Mouse (Mus musculus): ENCODE results near the gene Dock8. TPM values are rescaled to one million over a fixed set of nuclear protein-coding genes. Genes with fewer than 3 reads are reported as not detected.

Dock8 gene
- polyA plus RNA-seq (2015; fragmentation: Nextera tagmentation; extraction: Ambion mirVana): 8.5 and 8.8 TPM in 2 replicates

DNA sequence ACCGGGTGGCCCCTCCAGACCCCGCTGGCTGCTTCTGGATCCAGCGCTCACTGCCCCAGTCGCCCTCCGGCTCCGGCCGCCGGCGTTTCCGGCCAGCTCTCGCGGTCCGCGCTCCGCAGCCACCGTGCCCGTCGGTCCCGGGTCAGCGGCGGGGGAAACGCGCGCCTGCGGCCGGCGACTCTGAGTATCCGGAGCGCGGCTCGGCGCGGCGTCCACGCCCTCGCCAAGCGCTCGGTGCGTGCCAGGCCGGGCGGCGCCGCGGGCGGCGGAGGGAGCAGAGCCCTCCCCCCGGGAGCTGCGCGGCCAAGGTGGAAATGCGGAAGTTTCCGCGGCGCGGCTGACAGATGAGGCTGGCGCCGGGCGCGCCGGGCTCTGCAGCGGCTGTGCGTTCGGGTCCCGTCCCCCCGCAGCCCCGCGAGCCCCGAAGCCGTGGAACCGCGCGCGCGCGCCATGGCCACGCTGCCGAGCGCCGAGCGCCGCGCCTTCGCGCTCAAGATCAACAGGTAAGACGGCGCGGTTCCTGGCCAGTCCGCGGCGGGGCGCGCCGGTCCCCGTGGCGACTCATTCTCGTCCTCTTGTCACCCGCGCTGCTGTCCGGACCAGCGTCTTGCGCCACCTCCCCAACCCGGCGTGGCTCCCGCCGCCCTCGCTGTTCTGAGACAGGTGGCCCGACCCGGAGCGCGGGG, at the start of gene Dock8:
TSS of gene Dock8 (plus strand) at position 334 of the 686 bp plus-strand sequence.
- peak within 1 kb of the TSS; percentile 91 for H3K4me2 ChIP-seq
- H3K27ac ChIP-seq (replicated peaks): peak within 1 kb of the TSS; percentile 71
- under 1% methylated on average over 108 of the region's 109 CpGs for WGBS (ENCODE audit: insufficient replicate concordance)
- peak; percentile 91 for ATAC-seq (ENCODE audit: insufficient read depth)
- H3K4me3 ChIP-seq (replicated peaks): peak within 1 kb of the TSS; percentile 74
- H3K4me1 ChIP-seq (replicated peaks): peaks cover 54% of the 10 kb centered on the region
- no peaks in the 10 kb centered on the region for H3K36me3 ChIP-seq (replicated peaks)
- no peaks in the 10 kb centered on the region for H3K9me3 ChIP-seq (replicated peaks)
- H3K9ac ChIP-seq: peak within 1 kb of the TSS; percentile 69
- H3K27me3 ChIP-seq: peaks cover 24% of the 10 kb centered on the region

- Histone ChIP-seq H3K9ac (no peak overlapping the region), H3K27me3 (no peaks in the 10 kb centered on the region), H3K9me3 (replicated peaks) (no peaks in the 10 kb centered on the region), H3K27ac (replicated peaks) (no peak overlapping the region), H3K4me2 (no peak overlapping the region), H3K36me3 (replicated peaks) (peaks cover 19% of the 10 kb centered on the region), H3K4me3 (replicated peaks) (no peak overlapping the region), H3K4me1 (replicated peaks) (peaks cover 13% of the 10 kb centered on the region)
- 28% methylated on average over 3 of the region's 3 CpGs for WGBS (ENCODE audit: insufficient replicate concordance)
- ATAC-seq (ENCODE audit: insufficient read depth): no peak
Measured at GRCm38 (mm10) chr19:24958531-24958930, 40.8 kb upstream of the Dock8 start.

DNA sequence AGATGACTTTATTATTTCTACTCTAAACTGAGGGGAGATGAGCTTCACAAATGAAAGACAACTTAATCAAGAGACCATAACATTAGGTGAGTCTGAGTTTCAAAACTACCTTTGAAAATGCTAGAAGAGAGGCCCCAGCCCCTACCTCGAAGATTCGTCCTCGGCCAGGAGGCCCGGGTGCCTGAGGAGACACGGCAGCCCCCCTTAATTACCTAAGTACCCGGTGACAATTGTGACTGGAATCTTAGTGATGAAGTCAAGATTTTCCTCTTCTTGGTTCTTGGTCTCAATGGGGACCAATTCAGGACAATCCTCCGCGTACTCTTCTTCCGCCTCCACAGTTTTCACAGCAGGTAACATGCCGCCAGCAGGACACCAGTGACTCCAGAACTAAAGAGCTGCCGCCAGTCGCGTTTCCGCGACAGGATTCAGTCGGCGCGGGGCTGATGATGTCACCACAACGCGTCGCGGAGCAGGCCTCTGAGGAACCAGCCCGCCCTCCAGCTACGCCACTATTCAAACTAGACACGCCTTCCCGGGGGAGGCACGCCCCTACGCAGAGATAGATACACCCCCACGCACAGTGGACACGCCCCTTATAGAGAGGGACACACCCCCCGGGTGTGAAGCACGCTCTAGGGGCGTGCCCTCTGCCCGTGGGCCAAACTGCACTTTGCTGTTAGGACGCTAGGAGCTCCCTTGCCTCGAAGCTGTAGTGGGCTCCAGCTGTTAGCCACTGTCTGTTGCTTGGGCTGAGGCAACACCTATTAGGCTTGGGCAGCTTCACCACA, 38.0 kb upstream of the Dock8 start, which contains the start of gene Cbwd1:
TSS of gene Cbwd1 (minus strand) at position 439 of the 791 bp plus-strand sequence.
- 0% methylated on average over 36 of the region's 36 CpGs for WGBS (ENCODE audit: insufficient replicate concordance)
- peak; percentile 99 for ATAC-seq (ENCODE audit: insufficient read depth)
- peaks cover under 1% of the 10 kb centered on the region; the same call in 1 of the 2 replicates for H3K36me3 ChIP-seq (replicated peaks)
- H3K4me3 ChIP-seq (replicated peaks): peak within 1 kb of the TSS; percentile 78
- H3K27ac ChIP-seq (replicated peaks): peak within 1 kb of the TSS; percentile 66
- H3K4me2 ChIP-seq: peak within 1 kb of the TSS; percentile 76
- H3K9me3 ChIP-seq (replicated peaks): no peaks in the 10 kb centered on the region
- peaks cover 13% of the 10 kb centered on the region for H3K4me1 ChIP-seq (replicated peaks)
- no peaks in the 10 kb centered on the region for H3K27me3 ChIP-seq
- H3K9ac ChIP-seq: peak within 1 kb of the TSS; percentile 80

DNA sequence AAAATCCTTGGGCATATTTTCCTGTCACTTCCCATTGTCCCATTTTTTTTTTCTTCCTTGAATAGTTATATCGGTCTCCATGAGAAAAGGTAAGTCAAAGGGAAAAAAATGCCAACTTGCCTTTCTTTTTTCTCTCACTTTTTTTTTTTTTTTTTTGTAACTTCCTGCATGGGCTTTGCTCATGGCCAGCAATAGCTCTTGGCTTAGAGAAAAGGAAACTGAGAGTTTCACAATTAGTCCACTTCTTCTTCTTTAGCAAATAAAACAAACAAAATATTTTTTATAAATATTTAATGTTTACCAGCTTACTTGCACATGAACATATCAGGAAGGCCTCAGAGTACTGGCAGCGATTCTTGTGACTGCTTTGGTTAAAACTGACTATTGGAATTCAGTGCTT, 33.1 kb upstream of the Dock8 start:
- no peak for ATAC-seq (ENCODE audit: insufficient read depth)
- WGBS (ENCODE audit: insufficient replicate concordance): 39% methylated on average over 2 of the region's 2 CpGs
- H3K9me3 ChIP-seq (replicated peaks): no peaks in the 10 kb centered on the region
- no peak overlapping the region; the same call in 1 of the 2 replicates for H3K27ac ChIP-seq (replicated peaks)
- H3K9ac ChIP-seq: no peak overlapping the region
- H3K27me3 ChIP-seq: no peaks in the 10 kb centered on the region
- H3K4me3 ChIP-seq (replicated peaks): no peak overlapping the region
- H3K36me3 ChIP-seq (replicated peaks): no peaks in the 10 kb centered on the region
- H3K4me1 ChIP-seq (replicated peaks): no peaks in the 10 kb centered on the region
- H3K4me2 ChIP-seq: no peak overlapping the region

DNA sequence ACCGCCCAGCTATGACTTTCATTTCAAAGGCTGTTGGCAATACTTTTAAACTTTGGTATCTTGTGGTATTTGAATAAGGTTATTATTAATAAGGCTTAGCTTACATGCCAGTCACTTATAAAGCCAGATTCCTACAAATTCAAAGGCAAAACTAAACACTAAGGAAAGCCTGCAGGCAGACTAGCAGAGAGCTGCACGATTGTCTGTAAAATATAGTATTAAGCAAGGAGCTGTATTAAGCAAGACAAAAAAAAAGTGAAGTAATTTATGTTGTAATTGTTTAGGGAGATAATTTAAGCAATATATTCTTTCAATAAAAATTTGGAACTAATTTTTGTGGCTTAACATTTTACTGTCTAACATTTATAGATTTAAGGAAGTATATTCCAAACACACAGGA, 32.4 kb upstream of the Dock8 start:
- Histone ChIP-seq H3K4me3 (replicated peaks) (no peak overlapping the region), H3K36me3 (replicated peaks) (no peaks in the 10 kb centered on the region), H3K4me2 (no peak overlapping the region), H3K4me1 (replicated peaks) (no peaks in the 10 kb centered on the region), H3K9me3 (replicated peaks) (no peaks in the 10 kb centered on the region), H3K9ac (no peak overlapping the region), H3K27me3 (no peaks in the 10 kb centered on the region), H3K27ac (replicated peaks) (no peak overlapping the region)
- no peak for ATAC-seq (ENCODE audit: insufficient read depth)
- whole genome bisulfite sequencing (ENCODE audit: insufficient replicate concordance): 51% methylated on average over 2 of the region's 2 CpGs

GRCm38 (mm10) chr19:24971307-24971706, 28.0 kb upstream of the Dock8 start:
- Histone ChIP-seq H3K4me2 (no peak overlapping the region), H3K36me3 (replicated peaks) (no peaks in the 10 kb centered on the region), H3K27me3 (no peaks in the 10 kb centered on the region), H3K27ac (replicated peaks) (no peak overlapping the region), H3K9me3 (replicated peaks) (no peaks in the 10 kb centered on the region), H3K9ac (no peak overlapping the region), H3K4me1 (replicated peaks) (no peaks in the 10 kb centered on the region), H3K4me3 (replicated peaks) (no peak overlapping the region)
- 17% methylated on average over 7 of the region's 7 CpGs for WGBS (ENCODE audit: insufficient replicate concordance)
- ATAC-seq (ENCODE audit: insufficient read depth): no peak

- 57% methylated on average over 3 of the region's 3 CpGs for WGBS (ENCODE audit: insufficient replicate concordance)
- no peaks in the 10 kb centered on the region for H3K27me3 ChIP-seq
- no peaks in the 10 kb centered on the region for H3K36me3 ChIP-seq (replicated peaks)
- H3K27ac ChIP-seq (replicated peaks): no peak overlapping the region
- no peak for ATAC-seq (ENCODE audit: insufficient read depth)
- no peak overlapping the region for H3K4me3 ChIP-seq (replicated peaks)
- H3K9ac ChIP-seq: no peak overlapping the region
- no peaks in the 10 kb centered on the region for H3K4me1 ChIP-seq (replicated peaks)
- no peak overlapping the region for H3K4me2 ChIP-seq
- no peaks in the 10 kb centered on the region for H3K9me3 ChIP-seq (replicated peaks)
Measured at GRCm38 (mm10) chr19:24972701-24973390, 26.5 kb upstream of the Dock8 start.

GRCm38 (mm10) chr19:24977991-24978390, 21.3 kb upstream of the Dock8 start:
- Histone ChIP-seq H3K9ac (no peak overlapping the region), H3K4me1 (replicated peaks) (peaks cover 21% of the 10 kb centered on the region), H3K27me3 (no peaks in the 10 kb centered on the region), H3K9me3 (replicated peaks) (no peaks in the 10 kb centered on the region), H3K27ac (replicated peaks) (no peak overlapping the region), H3K4me2 (no peak overlapping the region), H3K4me3 (replicated peaks) (no peak overlapping the region), H3K36me3 (replicated peaks) (no peaks in the 10 kb centered on the region)
- 62% methylated on average over 11 of the region's 11 CpGs for WGBS (ENCODE audit: insufficient replicate concordance)
- ATAC-seq (ENCODE audit: insufficient read depth): no peak

GRCm38 (mm10) chr19:24978852-24979842, 20.2 kb upstream of the Dock8 start:
- no peak overlapping the region for H3K27ac ChIP-seq (replicated peaks)
- no peaks in the 10 kb centered on the region for H3K36me3 ChIP-seq (replicated peaks)
- H3K27me3 ChIP-seq: no peaks in the 10 kb centered on the region
- H3K9ac ChIP-seq: no peak overlapping the region
- no peak for ATAC-seq (ENCODE audit: insufficient read depth)
- no peak overlapping the region for H3K4me2 ChIP-seq
- 61% methylated on average over 10 of the region's 10 CpGs for WGBS (ENCODE audit: insufficient replicate concordance)
- peaks cover 21% of the 10 kb centered on the region for H3K4me1 ChIP-seq (replicated peaks)
- no peaks in the 10 kb centered on the region for H3K9me3 ChIP-seq (replicated peaks)
- no peak overlapping the region for H3K4me3 ChIP-seq (replicated peaks)

- no peak overlapping the region for H3K27ac ChIP-seq (replicated peaks)
- no peak overlapping the region for H3K4me3 ChIP-seq (replicated peaks)
- ATAC-seq (ENCODE audit: insufficient read depth): no peak
- no peaks in the 10 kb centered on the region for H3K27me3 ChIP-seq
- H3K9me3 ChIP-seq (replicated peaks): no peaks in the 10 kb centered on the region
- H3K9ac ChIP-seq: no peak overlapping the region
- 67% methylated on average over 8 of the region's 8 CpGs for WGBS (ENCODE audit: insufficient replicate concordance)
- no peak overlapping the region for H3K4me2 ChIP-seq
- no peaks in the 10 kb centered on the region for H3K36me3 ChIP-seq (replicated peaks)
- H3K4me1 ChIP-seq (replicated peaks): peaks cover 21% of the 10 kb centered on the region
Measured at GRCm38 (mm10) chr19:24981294-24981693, 18.0 kb upstream of the Dock8 start.

All from liver, embryonic 15.5 days (tissue).